Mouse (Mus musculus): ENCODE measurements around the gene Edc4. TPM values are rescaled to one million over a fixed set of nuclear protein-coding genes. Genes with fewer than 3 reads are reported as not detected.

Edc4 gene
- polyA plus RNA-seq, 1 experiment from 2014 or later = 41.8 TPM

- no peak for ATAC-seq (ENCODE audit: insufficient read depth, low FRiP score)
- WGBS = 67% methylated on average over 6 of the region's 6 CpGs
- 0 out of 2 replicates have a peak, but pooled peaks cover 6% of the 10 kb centered on the region for H3K4me1 ChIP-seq (ENCODE audit: control insufficient read depth, insufficient read depth, low read length)
Measured at GRCm38 (mm10) chr8:105935105-105935504, 54.4 kb downstream of the Edc4 start.

GRCm38 (mm10) chr8:105935863-105936603 is 55.4 kb downstream of the Edc4 start:
- no peak for ATAC-seq (ENCODE audit: insufficient read depth, low FRiP score)
- peak overlapping the region; percentile 26; the same call in 1 of the 2 replicates for H3K27ac ChIP-seq (ENCODE audit: low read length)
- WGBS = 24% methylated on average over 7 of the region's 7 CpGs

More at GRCm38 (mm10) chr8:105935105-105935504, 54.4 kb downstream of the Edc4 start:
- Histone ChIP-seq H3K4me2 (ENCODE audit: low read depth, low read length) (no peak overlapping the region), H3K9ac (ENCODE audit: low read length) (no peak overlapping the region), H3K36me3 (ENCODE audit: control insufficient read depth, insufficient read depth, low read length) (no peaks in the 10 kb centered on the region), H3K27ac (ENCODE audit: low read length) (no peak overlapping the region), H3K4me3 (replicated peaks; ENCODE audit: low read length) (no peak overlapping the region), H3K9me3 (replicated peaks; ENCODE audit: control insufficient read depth, low read length) (no peaks in the 10 kb centered on the region), H3K27me3 (ENCODE audit: control insufficient read depth, insufficient read depth, low read length) (no peaks in the 10 kb centered on the region)

GRCm38 (mm10) chr8:105936866-105937475 is 56.3 kb downstream of the Edc4 start:
- Histone ChIP-seq H3K9me3 (replicated peaks; ENCODE audit: control insufficient read depth, low read length) (no peaks in the 10 kb centered on the region), H3K4me3 (replicated peaks; ENCODE audit: low read length) (peak overlapping the region; percentile 71), H3K27me3 (ENCODE audit: control insufficient read depth, insufficient read depth, low read length) (no peaks in the 10 kb centered on the region), H3K9ac (ENCODE audit: low read length) (peak overlapping the region; percentile 85), H3K36me3 (ENCODE audit: control insufficient read depth, insufficient read depth, low read length) (no peaks in the 10 kb centered on the region), H3K4me1 (ENCODE audit: control insufficient read depth, insufficient read depth, low read length) (0 out of 2 replicates have a peak, but pooled peaks cover 6% of the 10 kb centered on the region), H3K27ac (ENCODE audit: low read length) (peak overlapping the region; percentile 79), H3K4me2 (ENCODE audit: low read depth, low read length) (peak overlapping the region; percentile 73)
- ATAC-seq (ENCODE audit: insufficient read depth, low FRiP score) = peak; percentile 91
- WGBS = under 1% methylated on average over 30 of the region's 30 CpGs

More at GRCm38 (mm10) chr8:105935863-105936603, 55.4 kb downstream of the Edc4 start:
- Histone ChIP-seq H3K9ac (ENCODE audit: low read length) (peak overlapping the region; percentile 85), H3K36me3 (ENCODE audit: control insufficient read depth, insufficient read depth, low read length) (no peaks in the 10 kb centered on the region), H3K27me3 (ENCODE audit: control insufficient read depth, insufficient read depth, low read length) (no peaks in the 10 kb centered on the region), H3K4me1 (ENCODE audit: control insufficient read depth, insufficient read depth, low read length) (0 out of 2 replicates have a peak, but pooled peaks cover 6% of the 10 kb centered on the region), H3K4me2 (ENCODE audit: low read depth, low read length) (peak overlapping the region; percentile 73), H3K4me3 (replicated peaks; ENCODE audit: low read length) (peak overlapping the region; percentile 71), H3K9me3 (replicated peaks; ENCODE audit: control insufficient read depth, low read length) (no peaks in the 10 kb centered on the region)

- H3K4me1 ChIP-seq (ENCODE audit: control insufficient read depth, insufficient read depth, low read length) = 0 out of 2 replicates have a peak, but pooled peaks cover 6% of the 10 kb centered on the region
- no peaks in the 10 kb centered on the region for H3K9me3 ChIP-seq (replicated peaks; ENCODE audit: control insufficient read depth, low read length)
- ATAC-seq (ENCODE audit: insufficient read depth, low FRiP score) = peak; percentile 9; the same call in 1 of the 2 replicates
- peak overlapping the region; percentile 85 for H3K9ac ChIP-seq (ENCODE audit: low read length)
- peak overlapping the region; percentile 71 for H3K4me3 ChIP-seq (replicated peaks; ENCODE audit: low read length)
- H3K27ac ChIP-seq (ENCODE audit: low read length) = peak overlapping the region; percentile 79
- under 1% methylated on average over 33 of the region's 33 CpGs for WGBS
- no peaks in the 10 kb centered on the region for H3K36me3 ChIP-seq (ENCODE audit: control insufficient read depth, insufficient read depth, low read length)
- no peaks in the 10 kb centered on the region for H3K27me3 ChIP-seq (ENCODE audit: control insufficient read depth, insufficient read depth, low read length)
- peak overlapping the region; percentile 73 for H3K4me2 ChIP-seq (ENCODE audit: low read depth, low read length)
Measured at GRCm38 (mm10) chr8:105937496-105938305, 57.0 kb downstream of the Edc4 start.

- Histone ChIP-seq H3K27ac (ENCODE audit: low read length) (peak within 1 kb of the TSS; percentile 79), H3K9me3 (replicated peaks; ENCODE audit: control insufficient read depth, low read length) (no peaks in the 10 kb centered on the region), H3K4me1 (ENCODE audit: control insufficient read depth, insufficient read depth, low read length) (0 out of 2 replicates have a peak, but pooled peaks cover 6% of the 10 kb centered on the region), H3K4me2 (ENCODE audit: low read depth, low read length) (peak within 1 kb of the TSS; percentile 73), H3K36me3 (ENCODE audit: control insufficient read depth, insufficient read depth, low read length) (no peaks in the 10 kb centered on the region), H3K27me3 (ENCODE audit: control insufficient read depth, insufficient read depth, low read length) (no peaks in the 10 kb centered on the region), H3K4me3 (replicated peaks; ENCODE audit: low read length) (peak within 1 kb of the TSS; percentile 71), H3K9ac (ENCODE audit: low read length) (peak within 1 kb of the TSS; percentile 85)
- no peak for ATAC-seq (ENCODE audit: insufficient read depth, low FRiP score)
- WGBS = 13% methylated on average over 4 of the region's 4 CpGs
Measured at GRCm38 (mm10) chr8:105938306-105938669, 57.6 kb downstream of the Edc4 start, which contains the start of gene Psmb10. TSS of gene Psmb10 (minus strand) at chr8:105938444.

GRCm38 (mm10) chr8:105942026-105942425 is 61.3 kb downstream of the Edc4 start:
- no peak for ATAC-seq (ENCODE audit: insufficient read depth, low FRiP score)
- no peaks in the 10 kb centered on the region for H3K27me3 ChIP-seq (ENCODE audit: control insufficient read depth, insufficient read depth, low read length)
- no peak overlapping the region for H3K9ac ChIP-seq (ENCODE audit: low read length)
- 90% methylated on average over 11 of the region's 11 CpGs for WGBS
- no peaks in the 10 kb centered on the region for H3K9me3 ChIP-seq (replicated peaks; ENCODE audit: control insufficient read depth, low read length)
- no peak overlapping the region for H3K4me3 ChIP-seq (replicated peaks; ENCODE audit: low read length)
- H3K27ac ChIP-seq (ENCODE audit: low read length) = no peak overlapping the region
- H3K4me1 ChIP-seq (ENCODE audit: control insufficient read depth, insufficient read depth, low read length) = no peaks in the 10 kb centered on the region
- no peak overlapping the region for H3K4me2 ChIP-seq (ENCODE audit: low read depth, low read length)
- H3K36me3 ChIP-seq (ENCODE audit: control insufficient read depth, insufficient read depth, low read length) = peaks cover 21% of the 10 kb centered on the region

- WGBS = 86% methylated on average over 5 of the region's 5 CpGs
- peaks cover 22% of the 10 kb centered on the region for H3K36me3 ChIP-seq (ENCODE audit: control insufficient read depth, insufficient read depth, low read length)
- ATAC-seq (ENCODE audit: insufficient read depth, low FRiP score) = no peak
Measured at GRCm38 (mm10) chr8:105942542-105942941, 61.9 kb downstream of the Edc4 start.

GRCm38 (mm10) chr8:105943321-105943739 is 62.6 kb downstream of the Edc4 start, which contains the start of gene Lcat:
TSS of gene Lcat (minus strand) at chr8:105943382.
- ATAC-seq (ENCODE audit: insufficient read depth, low FRiP score) = no peak
- Histone ChIP-seq H3K9ac (ENCODE audit: low read length) (no peak within 1 kb of the TSS), H3K9me3 (replicated peaks; ENCODE audit: control insufficient read depth, low read length) (no peaks in the 10 kb centered on the region), H3K36me3 (ENCODE audit: control insufficient read depth, insufficient read depth, low read length) (peaks cover 26% of the 10 kb centered on the region), H3K4me1 (ENCODE audit: control insufficient read depth, insufficient read depth, low read length) (no peaks in the 10 kb centered on the region), H3K27ac (ENCODE audit: low read length) (no peak within 1 kb of the TSS), H3K4me2 (ENCODE audit: low read depth, low read length) (no peak within 1 kb of the TSS), H3K27me3 (ENCODE audit: control insufficient read depth, insufficient read depth, low read length) (no peaks in the 10 kb centered on the region), H3K4me3 (replicated peaks; ENCODE audit: low read length) (no peak within 1 kb of the TSS)
- WGBS = 81% methylated on average over 8 of the region's 8 CpGs

More at GRCm38 (mm10) chr8:105942542-105942941, 61.9 kb downstream of the Edc4 start:
- no peaks in the 10 kb centered on the region for H3K27me3 ChIP-seq (ENCODE audit: control insufficient read depth, insufficient read depth, low read length)
- H3K27ac ChIP-seq (ENCODE audit: low read length) = no peak overlapping the region
- no peak overlapping the region for H3K4me3 ChIP-seq (replicated peaks; ENCODE audit: low read length)
- no peaks in the 10 kb centered on the region for H3K9me3 ChIP-seq (replicated peaks; ENCODE audit: control insufficient read depth, low read length)
- H3K4me2 ChIP-seq (ENCODE audit: low read depth, low read length) = no peak overlapping the region
- no peak overlapping the region for H3K9ac ChIP-seq (ENCODE audit: low read length)
- no peaks in the 10 kb centered on the region for H3K4me1 ChIP-seq (ENCODE audit: control insufficient read depth, insufficient read depth, low read length)

Measured in stomach, embryonic 16.5 days (tissue).